Mouse (Mus musculus) lung, embryonic 15.5 days (tissue): ENCODE measurements around the gene Ank2. TPM values are rescaled to one million over a fixed set of nuclear protein-coding genes. Genes with fewer than 3 reads are reported as not detected.
A peak's percentile ranks its signal among the peaks of the same experiment; 100 is the strongest.

ENCODE experiments used
- ATAC-seq: fragments of 200-750 bp; cut with Nextera tagmentation; 2 replicates; pipeline ENCODE4 v1.8.0; 2017; ENCODE audit warnings: moderate number of reproducible peaks, borderline replicate concordance; ENCODE audit not compliant: low FRiP score, low TSS enrichment; ENCODE audit errors: extremely low read depth
- H3K27ac ChIP-seq: fragments of 300-500 bp; sonication (generic); 2 replicates; pipeline ENCODE4 v1.5.1; 2015; ENCODE audit warnings: moderate library complexity, mild to moderate bottlenecking, inconsistent platforms
- H3K27me3 ChIP-seq: fragments of 300-500 bp; sonication (generic); 2 replicates; pipeline ENCODE4 v1.6.1; 2015; ENCODE audit warnings: inconsistent platforms
- H3K36me3 ChIP-seq: fragments of 300-500 bp; sonication (generic); 2 replicates; pipeline ENCODE4 v1.6.1; 2015; ENCODE audit warnings: inconsistent platforms
- H3K4me1 ChIP-seq: fragments of 300-500 bp; sonication (generic); 2 replicates; pipeline ENCODE4 v1.6.1; 2015; ENCODE audit warnings: inconsistent platforms
- H3K4me2 ChIP-seq: fragments of 300-500 bp; sonication (generic); 2 replicates; pipeline ENCODE4 v1.6.1; 2015; ENCODE audit warnings: inconsistent platforms, mild to moderate bottlenecking, moderate library complexity
- H3K4me3 ChIP-seq: fragments of 300-500 bp; sonication (generic); 2 replicates; pipeline ENCODE4 v1.5.1; 2015; ENCODE audit warnings: mild to moderate bottlenecking, inconsistent platforms
- H3K9ac ChIP-seq: fragments of 300-500 bp; sonication (generic); 2 replicates; pipeline ENCODE4 v1.6.1; 2015; ENCODE audit warnings: inconsistent platforms
- H3K9me3 ChIP-seq: fragments of 300-500 bp; sonication (generic); 2 replicates; pipeline ENCODE4 v1.6.1; 2016; ENCODE audit warnings: inconsistent platforms
- WGBS: fragments of 180-500 bp; shearing (Covaris S2); methylation state at CpG from one replicate; pipeline ENCODE4 v1.1.7; 2015; 5-methylcytosine and 5-hydroxymethylcytosine counted together
- polyA plus RNA-seq: library from polyadenylated mRNA; unstranded; fragments of >200 nt; fragmentation: Nextera tagmentation; extraction: Ambion mirVana; gene quantifications from 2 replicates; pipeline ENCODE4 v1.2.1, GENCODE M21; 2015

The Ank2 gene
- polyA plus RNA-seq, 1 experiment from 2014 or later: 13.4 TPM

GRCm38 (mm10) chr3:127453254-127453653 is 45.9 kb downstream of the Ank2 start:
- no peak for ATAC-seq
- H3K36me3 ChIP-seq: no peaks in the 10 kb centered on the region

GRCm38 (mm10) chr3:127452233-127452632 is 46.9 kb downstream of the Ank2 start:
- H3K9ac ChIP-seq: no peak overlapping the region
- no peak overlapping the region for H3K4me2 ChIP-seq
- 64% methylated on average over 13 of the region's 13 CpGs for WGBS
- H3K36me3 ChIP-seq: no peaks in the 10 kb centered on the region
- H3K4me1 ChIP-seq: no peaks in the 10 kb centered on the region
- H3K4me3 ChIP-seq: no peak overlapping the region
- no peak for ATAC-seq
- no peaks in the 10 kb centered on the region for H3K9me3 ChIP-seq
- no peak overlapping the region for H3K27ac ChIP-seq
- H3K27me3 ChIP-seq: no peaks in the 10 kb centered on the region

More at GRCm38 (mm10) chr3:127453254-127453653, 45.9 kb downstream of the Ank2 start:
- Histone ChIP-seq H3K4me2 (no peak overlapping the region), H3K9me3 (no peaks in the 10 kb centered on the region), H3K9ac (no peak overlapping the region), H3K4me3 (no peak overlapping the region), H3K27ac (no peak overlapping the region), H3K27me3 (no peaks in the 10 kb centered on the region), H3K4me1 (no peaks in the 10 kb centered on the region; the same call in 1 of the 2 replicates)
- WGBS: 81% methylated on average over 6 of the region's 6 CpGs

GRCm38 (mm10) chr3:127451741-127452140 is 47.4 kb downstream of the Ank2 start:
- no peak overlapping the region for H3K4me3 ChIP-seq
- H3K9ac ChIP-seq: no peak overlapping the region
- no peaks in the 10 kb centered on the region for H3K4me1 ChIP-seq
- H3K27me3 ChIP-seq: no peaks in the 10 kb centered on the region
- no peaks in the 10 kb centered on the region for H3K36me3 ChIP-seq
- no peaks in the 10 kb centered on the region for H3K9me3 ChIP-seq
- no peak overlapping the region for H3K4me2 ChIP-seq
- 41% methylated on average over 9 of the region's 9 CpGs for WGBS
- no peak for ATAC-seq
- no peak overlapping the region for H3K27ac ChIP-seq

GRCm38 (mm10) chr3:127451070-127451469 is 48.1 kb downstream of the Ank2 start:
- no peak overlapping the region for H3K27ac ChIP-seq
- no peak overlapping the region for H3K4me3 ChIP-seq
- WGBS: 8% methylated on average over 3 of the region's 3 CpGs
- no peak for ATAC-seq
- H3K9me3 ChIP-seq: no peaks in the 10 kb centered on the region
- H3K4me1 ChIP-seq: no peaks in the 10 kb centered on the region
- no peaks in the 10 kb centered on the region for H3K27me3 ChIP-seq
- no peak overlapping the region for H3K9ac ChIP-seq
- H3K4me2 ChIP-seq: no peak overlapping the region
- no peaks in the 10 kb centered on the region for H3K36me3 ChIP-seq

GRCm38 (mm10) chr3:127446173-127446572 is 53.0 kb downstream of the Ank2 start:
- Histone ChIP-seq H3K4me1 (no peaks in the 10 kb centered on the region), H3K27ac (no peak overlapping the region), H3K9ac (no peak overlapping the region), H3K4me2 (no peak overlapping the region), H3K4me3 (no peak overlapping the region), H3K27me3 (no peaks in the 10 kb centered on the region), H3K36me3 (no peaks in the 10 kb centered on the region), H3K9me3 (no peaks in the 10 kb centered on the region)
- WGBS: 31% methylated on average over 5 of the region's 5 CpGs
- ATAC-seq: peak; percentile 57; the same call in 1 of the 2 replicates

- no peak for ATAC-seq
- Histone ChIP-seq H3K27ac (no peak overlapping the region), H3K9ac (no peak overlapping the region), H3K4me3 (no peak overlapping the region), H3K4me1 (no peaks in the 10 kb centered on the region), H3K4me2 (no peak overlapping the region), H3K27me3 (no peaks in the 10 kb centered on the region), H3K36me3 (no peaks in the 10 kb centered on the region), H3K9me3 (no peaks in the 10 kb centered on the region)
- WGBS: 65% methylated on average over 3 of the region's 3 CpGs
These were observed 65.9 kb downstream of the Ank2 start for GRCm38 (mm10) chr3:127433291-127433690.

GRCm38 (mm10) chr3:127429866-127430265 is 69.3 kb downstream of the Ank2 start:
- no peak overlapping the region for H3K9ac ChIP-seq
- no peak overlapping the region for H3K4me3 ChIP-seq
- H3K36me3 ChIP-seq: no peaks in the 10 kb centered on the region
- no peak for ATAC-seq
- H3K9me3 ChIP-seq: no peaks in the 10 kb centered on the region
- H3K4me1 ChIP-seq: no peaks in the 10 kb centered on the region
- no peak overlapping the region for H3K27ac ChIP-seq
- WGBS: 63% methylated on average over 13 of the region's 13 CpGs
- H3K27me3 ChIP-seq: no peaks in the 10 kb centered on the region
- no peak overlapping the region for H3K4me2 ChIP-seq

- H3K9me3 ChIP-seq: no peaks in the 10 kb centered on the region
- ATAC-seq: no peak
- no peaks in the 10 kb centered on the region for H3K27me3 ChIP-seq
- H3K4me1 ChIP-seq: no peaks in the 10 kb centered on the region
- 89% methylated on average over 3 of the region's 3 CpGs for WGBS
- H3K27ac ChIP-seq: no peak overlapping the region
- no peak overlapping the region for H3K4me3 ChIP-seq
- H3K36me3 ChIP-seq: no peaks in the 10 kb centered on the region
- H3K4me2 ChIP-seq: no peak overlapping the region
- no peak overlapping the region for H3K9ac ChIP-seq
These were observed 70.6 kb downstream of the Ank2 start for GRCm38 (mm10) chr3:127428527-127428926.

- Histone ChIP-seq H3K4me3 (no peak overlapping the region), H3K27ac (no peak overlapping the region), H3K4me2 (no peak overlapping the region), H3K27me3 (no peaks in the 10 kb centered on the region), H3K4me1 (no peaks in the 10 kb centered on the region), H3K9me3 (no peaks in the 10 kb centered on the region), H3K9ac (no peak overlapping the region), H3K36me3 (no peaks in the 10 kb centered on the region)
- 78% methylated on average over 4 of the region's 4 CpGs for WGBS
- no peak for ATAC-seq
These were observed 82.2 kb downstream of the Ank2 start for GRCm38 (mm10) chr3:127416950-127417349.

- Histone ChIP-seq H3K9ac (no peak overlapping the region), H3K4me2 (no peak overlapping the region), H3K27me3 (no peaks in the 10 kb centered on the region), H3K27ac (no peak overlapping the region), H3K9me3 (no peaks in the 10 kb centered on the region), H3K36me3 (no peaks in the 10 kb centered on the region), H3K4me1 (no peaks in the 10 kb centered on the region), H3K4me3 (no peak overlapping the region)
- ATAC-seq: no peak
- WGBS: 33% methylated on average over 1 of the region's 1 CpGs
These were observed 84.7 kb downstream of the Ank2 start for GRCm38 (mm10) chr3:127414438-127414837.

GRCm38 (mm10) chr3:127408684-127409550 is 90.2 kb downstream of the Ank2 start:
- Histone ChIP-seq H3K9me3 (no peaks in the 10 kb centered on the region), H3K27me3 (no peaks in the 10 kb centered on the region), H3K36me3 (no peaks in the 10 kb centered on the region), H3K4me2 (peak overlapping the region; percentile 86), H3K4me3 (peak overlapping the region; percentile 50), H3K4me1 (peaks cover 8% of the 10 kb centered on the region), H3K27ac (0 out of 2 replicates have a peak overlapping the region, but pooled peaks have one; percentile 27), H3K9ac (peak overlapping the region; percentile 52)
- WGBS: 15% methylated on average over 23 of the region's 23 CpGs
- peak; percentile 96 for ATAC-seq

- no peak overlapping the region for H3K27ac ChIP-seq
- no peaks in the 10 kb centered on the region for H3K9me3 ChIP-seq
- peak overlapping the region; percentile 50 for H3K4me3 ChIP-seq
- WGBS: 10% methylated on average over 9 of the region's 9 CpGs
- H3K9ac ChIP-seq: peak overlapping the region; percentile 52
- H3K27me3 ChIP-seq: no peaks in the 10 kb centered on the region
- no peaks in the 10 kb centered on the region for H3K36me3 ChIP-seq
- H3K4me1 ChIP-seq: peaks cover 8% of the 10 kb centered on the region
- H3K4me2 ChIP-seq: peak overlapping the region; percentile 86
- ATAC-seq: peak; percentile 21; the same call in 1 of the 2 replicates
These were observed 91.1 kb downstream of the Ank2 start for GRCm38 (mm10) chr3:127407868-127408574.
